Mouse (Mus musculus): ENCODE measurements around the gene Btrc.

The Btrc gene

GRCm38 (mm10) chr19:45472691-45473520 is 109.4 kb downstream of the Btrc start:
- in situ Hi-C loops (cut with MseI, MboI), result no loop called here

DNA sequence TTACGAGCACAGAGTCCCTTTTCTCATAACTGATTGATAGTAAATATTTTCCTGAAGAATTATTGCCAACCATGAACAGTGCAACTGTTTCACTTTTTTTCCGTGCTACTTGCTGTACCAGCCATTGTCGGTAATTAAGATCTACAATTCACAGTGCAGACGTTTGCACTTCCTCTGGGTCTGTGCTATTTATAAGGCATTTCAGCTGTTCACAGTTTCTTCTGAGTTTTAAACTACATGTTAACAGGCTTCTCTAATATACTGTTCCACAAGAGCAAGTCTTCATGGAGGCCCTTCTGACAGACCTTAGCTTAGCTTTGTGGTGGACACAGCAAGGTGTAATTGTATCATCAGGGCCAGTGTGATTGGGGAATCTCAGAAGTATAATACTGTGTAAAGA is 111.2 kb downstream of the Btrc start:
- in situ Hi-C loops (cut with MseI, MboI), result no loop called here

- in situ Hi-C loops (cut with MseI, MboI), result no loop called here
Observed at GRCm38 (mm10) chr19:45475928-45476553, 112.5 kb downstream of the Btrc start.

GRCm38 (mm10) chr19:45479548-45479947 is 116.0 kb downstream of the Btrc start:
- in situ Hi-C loops (cut with MseI, MboI), result no loop called here

DNA sequence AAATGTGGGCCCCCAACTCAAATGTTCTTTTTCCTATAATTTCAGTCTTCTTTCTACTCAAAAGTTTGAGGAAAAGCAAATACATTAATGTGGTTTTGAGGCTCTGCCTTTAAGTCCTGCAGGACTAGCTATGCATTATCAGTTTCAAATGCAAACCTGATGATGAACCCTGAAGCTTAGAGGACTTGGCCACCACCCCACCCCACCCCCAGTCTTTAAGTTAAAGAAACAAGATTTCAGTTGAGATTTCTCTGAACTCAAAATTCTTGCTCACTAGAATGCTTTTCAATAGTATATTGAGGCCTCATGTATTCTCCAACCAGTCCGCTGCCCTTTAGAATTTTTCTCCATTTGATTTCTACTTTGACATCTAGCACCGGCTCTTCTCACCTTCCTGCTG is 117.0 kb downstream of the Btrc start:
- in situ Hi-C loops (cut with MseI, MboI), result no loop called here

DNA sequence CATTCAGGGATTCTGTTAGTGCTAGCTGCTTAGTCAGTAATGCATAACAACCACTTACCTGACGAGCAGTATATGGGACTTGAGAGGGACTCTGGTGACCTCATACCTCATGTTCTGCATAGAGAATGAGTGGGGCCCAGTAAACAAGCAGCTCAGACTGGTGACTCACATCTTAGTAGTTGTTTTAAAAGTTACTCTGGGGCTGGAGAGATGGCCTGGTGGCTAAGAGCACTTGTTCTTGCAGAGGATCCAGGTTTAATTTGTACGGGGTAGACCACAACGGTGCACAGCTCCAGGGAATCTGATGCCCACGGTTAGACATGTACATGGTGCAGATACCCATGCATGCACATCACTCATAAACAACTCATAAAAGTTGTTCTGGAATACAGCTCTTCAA is 117.4 kb downstream of the Btrc start:
- in situ Hi-C loops (cut with MseI, MboI), result no loop called here

DNA sequence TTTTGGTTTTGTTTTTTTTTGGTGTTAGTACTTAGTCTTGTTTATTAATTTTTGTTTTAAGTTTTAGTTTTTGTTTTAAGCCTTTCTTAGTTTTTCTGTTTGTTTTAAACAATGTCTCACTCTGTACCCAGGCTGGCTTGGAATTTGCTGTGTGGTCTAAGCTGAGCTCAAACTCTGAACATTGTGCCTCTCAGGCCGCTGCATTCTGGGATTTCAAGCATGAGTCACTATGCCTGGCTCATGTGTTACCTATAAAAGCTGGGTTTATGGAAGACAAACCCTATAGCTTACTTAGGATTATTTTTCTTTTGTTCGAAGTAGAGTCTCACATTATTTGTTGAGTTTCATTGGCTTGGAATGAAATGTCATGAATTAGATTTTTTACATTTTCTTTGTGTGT is 119.9 kb downstream of the Btrc start:
- in situ Hi-C loops (cut with MseI, MboI), result no loop called here

DNA sequence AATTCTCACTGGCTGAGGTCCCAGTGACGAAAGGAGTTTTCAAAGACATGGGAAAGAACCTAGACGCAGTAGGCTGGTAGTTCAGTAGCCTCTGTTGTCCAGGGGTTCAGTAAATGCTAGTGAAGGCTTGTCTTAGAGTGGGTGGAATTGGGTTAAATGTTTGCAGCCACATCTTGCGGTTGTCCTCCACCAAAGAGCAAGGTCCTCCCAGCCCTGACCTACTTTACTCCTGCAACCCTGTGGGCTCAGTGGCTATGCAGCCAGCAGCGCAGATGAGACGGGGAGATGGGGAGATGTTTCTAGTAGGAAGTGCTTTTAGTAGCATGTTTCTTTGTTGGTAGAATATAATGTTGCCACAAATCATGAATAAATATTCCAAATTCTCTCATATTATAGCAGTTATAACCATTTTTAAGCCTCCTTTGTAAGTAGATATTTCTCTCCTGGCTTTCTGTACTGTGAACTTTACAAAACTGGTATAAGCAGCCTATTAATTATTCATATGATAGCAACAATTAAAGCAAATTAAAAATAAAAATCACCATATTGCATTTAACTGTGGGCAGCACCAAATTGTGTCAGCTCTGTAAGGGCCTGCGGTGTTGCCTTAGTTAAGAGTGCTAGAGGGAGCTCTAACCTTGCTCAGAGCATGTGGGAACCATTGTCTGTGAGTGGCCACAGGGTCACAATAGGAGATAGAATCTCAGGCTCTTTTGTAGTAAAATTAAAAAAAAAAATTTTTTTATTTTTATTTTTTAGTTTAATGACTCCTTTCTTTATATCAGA is 122.9 kb downstream of the Btrc start:
- in situ Hi-C loops (cut with MseI, MboI), result no loop called here

GRCm38 (mm10) chr19:45486992-45487387 is 123.5 kb downstream of the Btrc start:
- in situ Hi-C loops (cut with MseI, MboI), result no loop called here

- in situ Hi-C loops (cut with MseI, MboI), result no loop called here
Observed at GRCm38 (mm10) chr19:45489961-45490360, 126.4 kb downstream of the Btrc start.

GRCm38 (mm10) chr19:45491246-45491645 is 127.7 kb downstream of the Btrc start:
- in situ Hi-C loops (cut with MseI, MboI), result no loop called here

DNA sequence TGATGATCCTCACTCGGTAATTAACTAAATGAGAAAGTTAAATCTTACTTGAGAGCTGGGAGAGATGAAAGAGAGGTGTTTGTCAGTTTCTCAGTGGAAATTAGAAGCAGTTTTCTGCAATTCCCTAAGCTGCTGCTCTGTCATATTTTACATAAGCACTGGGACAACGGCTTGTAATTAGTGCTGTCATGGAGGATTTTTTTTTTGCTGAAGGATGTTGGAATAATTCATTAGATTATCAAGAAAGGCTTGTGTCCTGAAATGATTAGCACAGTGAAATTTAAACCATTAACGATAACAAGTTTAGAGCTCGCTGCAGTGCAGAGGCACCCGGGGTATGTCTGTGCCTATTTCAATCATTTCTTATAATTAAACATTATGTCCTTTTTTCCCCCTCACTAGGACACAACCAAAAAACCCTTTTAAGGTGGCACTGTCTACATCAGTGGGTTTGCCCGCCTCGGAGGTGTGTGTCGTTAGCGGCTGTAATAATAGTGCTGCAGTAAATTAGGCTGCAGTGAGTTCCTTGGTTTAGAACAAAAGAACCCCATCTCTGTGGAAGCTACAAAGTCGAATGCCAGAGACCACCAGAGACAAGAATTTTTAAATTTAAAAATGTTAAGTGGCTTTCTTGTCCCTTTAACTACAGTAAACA is 130.7 kb downstream of the Btrc start:
- in situ Hi-C loops (cut with MseI, MboI), result no loop called here

DNA sequence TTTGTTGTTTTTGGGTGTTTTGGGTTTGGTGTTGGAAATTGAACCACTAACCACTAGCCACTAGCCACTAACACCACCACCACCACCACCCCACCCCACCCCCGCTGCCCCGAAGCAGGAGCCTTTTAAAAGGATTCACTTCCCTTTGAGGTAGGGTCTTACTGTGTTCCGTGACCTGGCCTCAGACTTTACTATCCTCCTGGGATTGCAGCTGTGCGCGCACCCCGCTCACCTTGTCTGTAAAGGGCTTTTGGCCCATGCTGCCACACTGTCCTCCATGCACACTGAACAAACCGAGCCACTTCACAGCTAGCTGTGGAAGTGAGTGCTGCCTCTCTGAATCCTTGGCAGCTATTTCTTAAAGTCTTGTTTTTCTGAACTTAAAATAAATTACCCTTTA is 141.9 kb downstream of the Btrc start:
- in situ Hi-C loops (cut with MseI, MboI), result no loop called here

GRCm38 (mm10) chr19:45507531-45507930 is 144.0 kb downstream of the Btrc start:
- in situ Hi-C loops (cut with MseI, MboI), result no loop called here

- in situ Hi-C loops (cut with MseI, MboI), result no loop called here
Observed at GRCm38 (mm10) chr19:45510680-45511079, 147.1 kb downstream of the Btrc start.

- in situ Hi-C loops (cut with MseI, MboI), result no loop called here
Observed at GRCm38 (mm10) chr19:45511406-45511805, 147.9 kb downstream of the Btrc start.

GRCm38 (mm10) chr19:45515341-45515740 is 151.8 kb downstream of the Btrc start:
- in situ Hi-C loops (cut with MseI, MboI), result no loop called here

- in situ Hi-C loops (cut with MseI, MboI), result no loop called here
Observed at GRCm38 (mm10) chr19:45516264-45516663, 152.7 kb downstream of the Btrc start.

DNA sequence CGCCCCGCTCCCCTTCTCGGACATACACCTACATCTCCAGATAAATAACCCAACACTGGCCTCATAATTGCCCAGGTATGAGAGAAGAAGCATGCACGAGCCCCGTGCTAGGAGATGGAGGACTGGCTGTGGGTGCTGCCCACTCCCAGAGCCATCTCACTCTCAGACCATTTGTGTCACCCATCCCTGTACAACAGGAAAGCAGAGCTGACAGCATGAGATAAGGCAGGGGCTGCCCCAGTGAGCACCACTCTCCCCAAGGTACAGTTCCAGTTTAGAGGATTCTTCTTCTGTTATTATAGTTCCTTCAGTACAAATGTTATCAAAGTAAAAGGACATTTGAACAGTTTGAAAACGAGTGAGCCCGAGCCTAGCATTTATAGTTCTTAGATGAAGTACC is 163.8 kb downstream of the Btrc start:
- in situ Hi-C loops (cut with MseI, MboI), result no loop called here

DNA sequence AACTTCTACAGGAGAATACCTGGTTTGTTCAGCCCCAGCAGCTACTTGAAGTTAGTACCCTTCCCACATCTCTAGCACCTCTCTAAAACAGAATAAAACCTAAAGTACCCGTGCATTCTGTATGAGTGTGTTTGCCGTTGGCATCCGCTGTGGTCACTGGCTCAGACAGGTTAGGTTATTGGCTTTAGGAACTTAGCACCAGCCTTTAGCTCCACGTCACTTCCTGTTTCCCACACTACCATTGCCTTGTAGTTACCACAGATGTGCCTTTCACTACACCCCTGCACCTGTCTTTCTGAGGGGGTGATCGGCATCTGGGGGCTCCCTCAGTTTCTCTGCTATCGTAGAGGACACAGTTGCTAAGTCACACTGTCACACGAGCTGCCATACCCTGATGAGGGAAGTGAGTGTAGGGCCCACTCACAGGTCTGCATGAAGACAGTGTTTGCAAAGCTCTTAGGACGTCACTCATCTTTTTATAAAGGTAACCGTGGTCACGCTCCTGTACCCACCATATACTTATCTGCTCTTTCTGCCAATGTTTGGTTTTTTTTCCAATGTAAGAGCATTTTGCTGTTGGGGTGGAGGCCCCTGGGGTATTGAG is 164.5 kb downstream of the Btrc start:
- in situ Hi-C loops (cut with MseI, MboI), result no loop called here

- in situ Hi-C loops (cut with MseI, MboI), result no loop called here
Observed at GRCm38 (mm10) chr19:45529294-45529693, 165.8 kb downstream of the Btrc start.
